Mouse (Mus musculus) kidney, postnatal 0 days (tissue): Measurements from ENCODE around the gene Ccdc78. TPM values are rescaled to one million over a fixed set of nuclear protein-coding genes. Genes with fewer than 3 reads are reported as not detected.
"Not testable (repeated sequence)": the region's sequence is repeated elsewhere in the genome, so short reads cannot be mapped to it uniquely, and the experiment has no call there.

ENCODE experiments used
- ATAC-seq: fragments of 200-750 bp; cut with Nextera tagmentation; replicated peaks from 2 replicates; pipeline ENCODE4 v1.8.0; 2017; ENCODE audit warnings: low read depth, moderate number of reproducible peaks, moderate TSS enrichment, moderate library complexity; ENCODE audit not compliant: low FRiP score
- DNase-seq: peaks from one replicate; pipeline ENCODE4 v3.0.0-alpha.2; 2016; ENCODE audit warnings: low spot score
- H3K27ac ChIP-seq: fragments of 300-500 bp; sonication (generic); 2 replicates; pipeline ENCODE4 v1.5.1; 2014; ENCODE audit warnings: mild to moderate bottlenecking
- H3K27me3 ChIP-seq: fragments of 300-500 bp; sonication (generic); 2 replicates; pipeline ENCODE4 v1.6.1; 2014; ENCODE audit warnings: low read length, mixed read lengths; ENCODE audit not compliant: insufficient read depth
- H3K36me3 ChIP-seq: fragments of 300-500 bp; sonication (generic); 2 replicates; pipeline ENCODE4 v1.6.1; 2014; ENCODE audit warnings: low read length, mixed read lengths; ENCODE audit not compliant: insufficient read depth
- H3K4me1 ChIP-seq: fragments of 300-500 bp; sonication (generic); replicated peaks from 2 replicates; pipeline ENCODE4 v1.6.1; 2014; ENCODE audit warnings: antibody characterized with exemption, low read length, mixed read lengths; ENCODE audit not compliant: insufficient read depth
- H3K4me2 ChIP-seq: fragments of 300-500 bp; sonication (generic); 2 replicates; pipeline ENCODE4 v1.6.1; 2014; ENCODE audit warnings: mild to moderate bottlenecking, low read length, moderate library complexity, mixed read lengths
- H3K4me3 ChIP-seq: fragments of 300-500 bp; sonication (generic); replicated peaks from 2 replicates; pipeline ENCODE4 v1.5.1; 2014; ENCODE audit warnings: low read depth, low read length
- H3K9ac ChIP-seq: fragments of 300-500 bp; sonication (generic); 2 replicates; pipeline ENCODE4 v1.6.1; 2014; ENCODE audit warnings: low read depth, low read length
- H3K9me3 ChIP-seq: fragments of 300-500 bp; sonication (generic); replicated peaks from 2 replicates; pipeline ENCODE4 v1.6.1; 2016; ENCODE audit warnings: low read length, inconsistent platforms, mixed read lengths
- CTCF ChIP-seq: IDR thresholded peaks from 2 replicates; pipeline ENCODE4 v1.5.1; 2016; ENCODE audit warnings: antibody characterized with exemption, low read depth, mild to moderate bottlenecking, moderate library complexity
- WGBS: fragments of 180-500 bp; shearing (Covaris S2); extraction: QIAGEN DNeasy Blood & Tissue Kit; methylation state at CpG from one replicate; pipeline ENCODE4 v1.1.7; 2014; 5-methylcytosine and 5-hydroxymethylcytosine counted together
- polyA plus RNA-seq: library from polyadenylated mRNA; unstranded; fragments of >200 nt; fragmentation: Nextera tagmentation; extraction: Ambion mirVana; gene quantifications from 2 replicates; pipeline ENCODE4 v1.2.1, GENCODE M21; 2015

Gene Ccdc78
- polyA plus RNA-seq, 1 experiment from 2014 or later: 0.13 TPM

DNA sequence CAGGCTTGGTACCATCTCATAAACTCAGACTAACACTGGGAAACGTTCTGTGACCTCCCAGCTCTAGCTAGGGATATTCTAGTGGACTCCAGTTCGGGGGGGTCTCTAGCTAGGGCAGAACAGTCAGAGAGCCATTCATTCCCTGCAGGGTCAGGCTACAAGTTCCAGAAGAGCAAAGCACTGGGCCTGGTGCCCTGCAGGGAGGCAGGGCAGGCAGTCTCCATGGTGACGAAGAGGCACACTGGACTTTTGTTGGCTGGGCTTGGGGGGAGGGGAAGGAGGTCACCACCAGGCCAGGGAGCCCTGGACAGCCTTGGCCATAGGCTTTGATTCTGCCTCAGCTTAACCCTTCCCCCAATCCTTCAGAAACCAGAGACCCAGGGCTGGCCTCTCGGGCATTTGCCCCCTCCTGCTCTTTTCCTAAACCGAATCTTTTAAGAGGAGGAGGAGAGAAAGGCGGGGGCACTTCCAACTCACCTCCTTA, 9.3 kb downstream of the Ccdc78 start, which contains the start of gene AC134908.4:
TSS of gene AC134908.4 (minus strand) at position 51 of the 484 bp plus-strand sequence.
- no peak for TF ChIP-seq CTCF

DNA sequence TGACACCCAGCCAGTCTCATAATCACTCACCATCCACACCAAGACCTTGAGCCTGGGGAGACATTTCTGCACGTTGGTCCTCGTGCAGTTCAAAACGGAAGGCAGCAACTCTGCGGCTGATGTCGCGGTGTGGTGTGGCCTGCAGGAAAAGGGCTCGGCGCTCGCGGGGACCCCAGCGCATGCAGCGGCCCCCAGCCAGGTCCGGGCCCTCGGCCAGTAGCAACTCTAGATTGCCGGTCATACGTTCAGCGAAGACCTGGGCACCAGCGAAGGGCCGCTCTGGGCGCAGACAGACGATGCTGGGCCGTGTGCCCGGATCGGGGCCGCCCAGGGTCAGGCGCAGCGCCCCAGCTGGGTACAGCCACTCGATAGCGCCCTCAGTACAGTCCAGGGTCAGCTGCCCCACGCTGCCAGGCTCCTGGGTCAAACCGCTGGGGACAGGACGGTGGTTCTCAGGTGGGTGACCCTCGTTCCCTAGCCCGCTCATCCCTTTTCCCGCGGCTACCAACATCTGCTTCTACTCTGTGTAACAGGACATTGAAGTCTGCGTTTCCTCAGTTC, 9.9 kb downstream of the Ccdc78 start:
- H3K9me3 ChIP-seq: no peaks in the 10 kb centered on the region
- H3K4me1 ChIP-seq: peaks cover 30% of the 10 kb centered on the region
- H3K4me2 ChIP-seq: peak overlapping the region; percentile 87
- TF ChIP-seq CTCF: no peak
- peak overlapping the region; percentile 73 for H3K9ac ChIP-seq
- no peak for DNase-seq
- H3K27me3 ChIP-seq: no peaks in the 10 kb centered on the region
- H3K27ac ChIP-seq: no peak overlapping the region; the same call in 1 of the 2 replicates
- no peaks in the 10 kb centered on the region for H3K36me3 ChIP-seq
- ATAC-seq: peak; percentile 14; the same call in 1 of the 2 replicates
- peak overlapping the region; percentile 78 for H3K4me3 ChIP-seq
- 1% methylated on average over 37 of the region's 37 CpGs for WGBS

More for the DNA sequence above, 9.3 kb downstream of the Ccdc78 start, which contains the start of gene AC134908.4:
- H3K4me2 ChIP-seq: peak within 1 kb of the TSS; percentile 87
- WGBS: 15% methylated on average over 6 of the region's 6 CpGs
- no peak within 1 kb of the TSS; the same call in 1 of the 2 replicates for H3K27ac ChIP-seq
- DNase-seq (peak; percentile 27), ATAC-seq (no peak)
- peak within 1 kb of the TSS; percentile 73 for H3K9ac ChIP-seq
- H3K27me3 ChIP-seq: no peaks in the 10 kb centered on the region
- peak within 1 kb of the TSS; percentile 78 for H3K4me3 ChIP-seq
- H3K9me3 ChIP-seq: no peaks in the 10 kb centered on the region
- no peaks in the 10 kb centered on the region for H3K36me3 ChIP-seq
- H3K4me1 ChIP-seq: peaks cover 36% of the 10 kb centered on the region

DNA sequence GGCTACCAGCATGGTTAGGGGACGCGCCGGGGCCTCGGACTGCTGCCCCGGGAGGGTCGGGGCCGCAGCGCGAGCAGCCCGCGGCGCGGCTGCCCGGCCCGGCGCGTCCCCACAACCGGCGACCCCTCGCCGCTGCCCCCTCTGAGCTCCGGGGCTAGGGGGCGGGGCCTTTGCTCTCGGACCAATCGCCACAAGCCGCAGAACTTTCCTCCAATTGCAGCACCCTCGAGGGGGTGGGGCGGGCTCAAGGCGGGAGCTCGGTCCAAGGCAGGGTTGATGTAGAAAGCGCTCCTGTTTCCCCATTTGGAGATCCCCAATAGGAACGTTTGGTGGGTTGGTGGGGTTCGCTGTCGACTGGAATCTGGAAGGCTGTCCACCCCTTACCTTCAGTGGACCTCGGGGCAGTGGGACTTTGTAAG, 10.6 kb downstream of the Ccdc78 start, which contains the start of gene Metrn:
TSS of gene Metrn (minus strand) at position 186 of the 419 bp plus-strand sequence.
- H3K27ac ChIP-seq: no peak within 1 kb of the TSS; the same call in 1 of the 2 replicates
- peak; percentile 94 for DNase-seq
- H3K27me3 ChIP-seq: no peaks in the 10 kb centered on the region
- H3K36me3 ChIP-seq: no peaks in the 10 kb centered on the region
- no peaks in the 10 kb centered on the region for H3K9me3 ChIP-seq
- TF ChIP-seq CTCF: no peak
- peak within 1 kb of the TSS; percentile 73 for H3K9ac ChIP-seq
- H3K4me1 ChIP-seq: peaks cover 26% of the 10 kb centered on the region
- peak within 1 kb of the TSS; percentile 78 for H3K4me3 ChIP-seq
- peak; percentile 65 for ATAC-seq
- 1% methylated on average over 35 of the region's 35 CpGs for WGBS
- peak within 1 kb of the TSS; percentile 87 for H3K4me2 ChIP-seq

DNA sequence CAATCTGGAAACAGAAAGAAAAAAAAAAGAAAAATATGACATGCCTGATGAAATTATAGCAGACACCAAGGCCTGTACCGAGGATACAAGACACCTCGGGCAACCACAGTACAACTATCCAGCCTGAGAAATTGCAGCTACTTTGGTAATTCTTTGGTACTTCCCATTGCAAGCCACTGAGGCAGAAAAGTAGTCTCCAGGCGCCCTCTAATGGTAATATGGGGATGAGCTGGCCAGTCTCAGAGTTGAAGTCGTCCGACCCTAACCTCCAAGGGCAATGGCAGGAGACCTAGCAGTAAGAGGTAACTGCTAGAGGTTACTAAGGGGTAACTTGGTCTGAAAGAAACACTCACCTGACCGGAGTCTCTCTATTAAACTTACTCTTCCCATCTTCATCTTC, 14.6 kb downstream of the Ccdc78 start:
- Histone ChIP-seq H3K27me3 (no peaks in the 10 kb centered on the region), H3K27ac (no peak overlapping the region), H3K4me1 (0 out of 2 replicates have a peak, but pooled peaks cover 3% of the 10 kb centered on the region), H3K9me3 (no peaks in the 10 kb centered on the region), H3K9ac (no peak overlapping the region), H3K4me3 (no peak overlapping the region), H3K4me2 (no peak overlapping the region), H3K36me3 (no peaks in the 10 kb centered on the region)
- DNase-seq (peak; percentile 93), ATAC-seq (no peak; the same call in 1 of the 2 replicates)
- peak; percentile 90 for TF ChIP-seq CTCF
- WGBS: 6% methylated on average over 6 of the region's 6 CpGs

DNA sequence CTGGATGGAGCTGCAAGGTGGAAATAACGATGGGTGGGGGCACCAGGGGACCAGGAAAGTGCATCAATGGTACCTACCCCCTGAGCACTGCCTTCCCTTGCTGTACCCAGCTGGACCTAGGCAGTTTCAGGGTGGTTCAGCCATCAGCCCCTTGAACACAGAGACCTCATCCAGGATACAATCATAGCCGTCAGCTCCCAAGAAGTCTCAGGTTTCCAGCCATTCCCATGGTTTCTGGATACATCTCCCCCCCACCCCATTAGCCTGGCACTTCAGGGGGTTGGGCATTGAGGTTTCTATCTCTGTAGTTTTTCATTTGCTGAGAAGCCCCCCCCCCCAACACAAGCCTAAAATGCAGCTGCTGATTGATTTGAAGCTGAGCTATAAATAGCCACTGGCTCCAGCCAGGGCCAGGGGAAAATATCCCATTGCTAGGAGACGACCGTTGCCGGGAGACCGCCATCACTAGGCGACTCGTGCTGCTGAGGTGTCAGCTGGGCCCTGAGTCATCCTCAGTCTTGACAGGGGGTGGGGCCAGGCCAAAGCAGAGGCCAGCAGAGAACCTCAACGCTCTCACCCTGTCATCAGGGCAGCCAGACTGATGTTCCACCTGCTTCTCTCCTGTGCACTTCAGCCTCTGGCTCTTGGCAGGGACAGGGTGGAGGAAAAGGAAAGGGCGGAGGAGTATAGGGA, 16.6 kb downstream of the Ccdc78 start:
- DNase-seq (no peak), ATAC-seq (no peak)
- no peak for TF ChIP-seq CTCF
- Histone ChIP-seq H3K27ac (no peak overlapping the region), H3K36me3 (no peaks in the 10 kb centered on the region), H3K4me2 (no peak overlapping the region), H3K9me3 (no peaks in the 10 kb centered on the region), H3K27me3 (no peaks in the 10 kb centered on the region), H3K9ac (no peak overlapping the region), H3K4me1 (no peaks in the 10 kb centered on the region), H3K4me3 (no peak overlapping the region)
- 14% methylated on average over 10 of the region's 10 CpGs for WGBS

- H3K4me3 ChIP-seq: no peak overlapping the region
- WGBS: 69% methylated on average over 4 of the region's 4 CpGs
- H3K36me3 ChIP-seq: no peaks in the 10 kb centered on the region
- H3K4me1 ChIP-seq: no peaks in the 10 kb centered on the region; the same call in 1 of the 2 replicates
- no peak overlapping the region for H3K9ac ChIP-seq
- H3K27me3 ChIP-seq: peaks cover 11% of the 10 kb centered on the region; the same call in 1 of the 2 replicates
- no peak for TF ChIP-seq CTCF
- ATAC-seq (no peak), DNase-seq (no peak)
- no peak overlapping the region for H3K27ac ChIP-seq
- H3K9me3 ChIP-seq: no peaks in the 10 kb centered on the region
- H3K4me2 ChIP-seq: no peak overlapping the region
Measured at GRCm38 (mm10) chr17:25806507-25806906, 20.1 kb downstream of the Ccdc78 start.

GRCm38 (mm10) chr17:25807452-25807851, 21.1 kb downstream of the Ccdc78 start:
- not testable (repeated sequence) for H3K4me2 ChIP-seq, H3K9ac ChIP-seq, H3K4me3 ChIP-seq, DNase-seq, H3K36me3 ChIP-seq, H3K27ac ChIP-seq, H3K9me3 ChIP-seq, H3K4me1 ChIP-seq, ATAC-seq
- H3K27me3 ChIP-seq: peaks cover 11% of the 10 kb centered on the region; the same call in 1 of the 2 replicates
- WGBS: 50% methylated on average over 2 of the region's 2 CpGs
